Mouse (Mus musculus): ENCODE measurements around the gene Ncam2.

Ncam2 gene

GRCm38 (mm10) chr16:81650286-81650685 lies 449.8 kb downstream of the Ncam2 start:
- no peak for DNase-seq (ENCODE audit: low spot score in 2 of 2)

- DNase-seq (ENCODE audit: low spot score in 2 of 2): no peak
These were observed 451.1 kb downstream of the Ncam2 start for GRCm38 (mm10) chr16:81651550-81651949.

DNA sequence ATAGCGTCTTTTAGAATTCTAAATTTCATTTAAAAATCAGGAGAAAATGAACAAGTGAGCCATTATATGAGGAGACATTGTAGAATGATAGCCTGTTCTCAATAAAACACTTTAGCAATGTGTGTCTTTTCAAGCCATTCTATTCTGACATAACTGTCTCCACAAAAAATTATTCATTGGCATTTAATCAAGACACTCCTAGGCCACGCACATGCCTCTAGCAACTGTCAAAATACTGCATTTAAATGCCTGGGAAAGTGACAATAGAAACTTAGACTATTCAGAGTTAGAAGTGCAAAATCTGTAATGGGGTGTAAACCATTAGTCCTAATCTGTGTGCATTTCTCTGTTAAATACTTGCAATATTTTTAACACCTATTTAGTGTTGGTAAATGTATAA lies 456.1 kb downstream of the Ncam2 start:
- no peak for DNase-seq (ENCODE audit: low spot score in 2 of 2)

DNA sequence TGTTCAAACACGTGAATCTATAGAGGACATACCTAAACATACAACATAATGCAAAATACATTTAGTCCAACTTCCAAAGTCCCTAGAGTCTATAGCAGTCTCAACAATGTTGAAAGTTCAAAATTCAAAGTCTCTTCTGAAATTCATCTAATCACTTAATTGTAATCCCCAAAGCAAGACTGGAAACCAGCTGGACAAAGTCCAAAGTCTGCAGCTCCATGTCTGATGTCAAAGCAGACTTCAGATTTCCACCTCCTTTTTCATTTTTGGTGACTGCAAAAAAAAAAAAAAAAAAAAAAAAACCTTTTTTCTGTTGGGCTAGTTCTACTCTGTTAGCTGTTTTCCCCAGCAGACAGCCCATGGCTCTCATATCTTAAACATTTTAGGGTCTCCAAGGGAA lies 473.4 kb downstream of the Ncam2 start:
- no peak for DNase-seq (ENCODE audit: low spot score in 2 of 2)

DNA sequence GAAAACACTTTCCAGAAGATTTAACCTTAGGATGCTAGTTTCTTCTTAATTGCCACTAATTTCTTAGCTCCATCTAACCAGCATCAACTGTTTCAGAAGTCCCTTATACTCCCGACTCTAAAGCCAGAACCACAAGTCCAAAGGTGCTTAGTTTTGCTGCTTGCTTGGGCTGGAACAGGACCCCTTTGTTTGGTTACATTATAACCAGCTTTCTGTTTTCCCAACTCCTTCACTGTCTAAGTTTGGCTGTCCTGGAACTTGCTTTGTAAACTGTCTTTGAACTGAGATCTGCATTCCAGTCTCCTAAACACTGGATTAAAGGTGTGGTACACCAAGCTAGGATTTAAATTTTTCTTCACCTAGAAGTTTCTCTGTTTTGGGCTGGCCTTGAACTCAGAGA lies 475.0 kb downstream of the Ncam2 start:
- DNase-seq (ENCODE audit: low spot score in 2 of 2): no peak

Measured in frontal cortex, postnatal 10 days (tissue).